Mouse (Mus musculus): ENCODE data around the gene Stac2.

Gene Stac2

GRCm38 (mm10) chr11:98021565-98022252 is 31.6 kb downstream of the Stac2 start:
- in situ Hi-C loops (cut with MseI, MboI): no loop called here

- in situ Hi-C loops (cut with MseI, MboI): no loop called here
Measured at GRCm38 (mm10) chr11:98021118-98021517, 32.1 kb downstream of the Stac2 start.

- in situ Hi-C loops (cut with MseI, MboI): no loop called here
Measured at GRCm38 (mm10) chr11:98020710-98021109, 32.6 kb downstream of the Stac2 start.

- in situ Hi-C loops (cut with MseI, MboI): no loop called here
Measured at GRCm38 (mm10) chr11:98019883-98020610, 33.2 kb downstream of the Stac2 start.

- in situ Hi-C loops (cut with MseI, MboI): no loop called here
Measured at GRCm38 (mm10) chr11:98018858-98019641, 34.2 kb downstream of the Stac2 start.

GRCm38 (mm10) chr11:98018222-98018621 is 35.0 kb downstream of the Stac2 start:
- in situ Hi-C loops (cut with MseI, MboI): no loop called here

GRCm38 (mm10) chr11:98016824-98017223 is 36.4 kb downstream of the Stac2 start:
- in situ Hi-C loops (cut with MseI, MboI): no loop called here

GRCm38 (mm10) chr11:98016177-98016576 is 37.1 kb downstream of the Stac2 start:
- in situ Hi-C loops (cut with MseI, MboI): no loop called here

- in situ Hi-C loops (cut with MseI, MboI): no loop called here
Measured at GRCm38 (mm10) chr11:98012831-98013230, 40.4 kb downstream of the Stac2 start.

- in situ Hi-C loops (cut with MseI, MboI): no loop called here
Measured at GRCm38 (mm10) chr11:98011716-98012115, 41.5 kb downstream of the Stac2 start.

GRCm38 (mm10) chr11:98008087-98008486 is 45.2 kb downstream of the Stac2 start:
- in situ Hi-C loops (cut with MseI, MboI): no loop called here

- in situ Hi-C loops (cut with MseI, MboI): no loop called here
Measured at GRCm38 (mm10) chr11:98005686-98006085, 47.6 kb downstream of the Stac2 start.

GRCm38 (mm10) chr11:98005076-98005475 is 48.2 kb downstream of the Stac2 start:
- in situ Hi-C loops (cut with MseI, MboI): no loop called here

- in situ Hi-C loops (cut with MseI, MboI): no loop called here
Measured at GRCm38 (mm10) chr11:98004161-98004560, 49.1 kb downstream of the Stac2 start.

GRCm38 (mm10) chr11:98003171-98003671 is 50.0 kb downstream of the Stac2 start:
- in situ Hi-C loops (cut with MseI, MboI): no loop called here

GRCm38 (mm10) chr11:98002627-98003026 is 50.6 kb downstream of the Stac2 start:
- in situ Hi-C loops (cut with MseI, MboI): no loop called here

- in situ Hi-C loops (cut with MseI, MboI): no loop called here
Measured at GRCm38 (mm10) chr11:98001986-98002385, 51.3 kb downstream of the Stac2 start.

GRCm38 (mm10) chr11:98001351-98001824 is 51.9 kb downstream of the Stac2 start:
- in situ Hi-C loops (cut with MseI, MboI): no loop called here

- in situ Hi-C loops (cut with MseI, MboI): no loop called here
Measured at GRCm38 (mm10) chr11:98000378-98001140, 52.7 kb downstream of the Stac2 start.

- in situ Hi-C loops (cut with MseI, MboI): no loop called here
Measured at GRCm38 (mm10) chr11:97999748-98000147, 53.5 kb downstream of the Stac2 start.

GRCm38 (mm10) chr11:97998898-97999608 is 54.2 kb downstream of the Stac2 start:
- in situ Hi-C loops (cut with MseI, MboI): no loop called here
